Mouse (Mus musculus) heart, embryonic 16.5 days (tissue): ENCODE results near the gene Tkt. TPM values are rescaled to one million over a fixed set of nuclear protein-coding genes. Genes with fewer than 3 reads are reported as not detected.

ENCODE experiments used
- ATAC-seq: fragments of 200-750 bp; cut with Nextera tagmentation; replicated peaks from 2 replicates; pipeline ENCODE4 v1.8.0; 2017; ENCODE audit warnings: moderate number of reproducible peaks; ENCODE audit not compliant: insufficient read depth, low FRiP score; ENCODE audit errors: extremely low read depth
- H3K27ac ChIP-seq: fragments of 300-500 bp; sonication (generic); 2 replicates; pipeline ENCODE4 v1.5.1; 2014; ENCODE audit warnings: mild to moderate bottlenecking, low read length, control low read depth, moderate library complexity
- H3K27me3 ChIP-seq: fragments of 300-500 bp; sonication (generic); 2 replicates; pipeline ENCODE4 v1.6.1; 2014; ENCODE audit warnings: low read length, mixed read lengths; ENCODE audit not compliant: control insufficient read depth, insufficient read depth
- H3K36me3 ChIP-seq: fragments of 300-500 bp; sonication (generic); 2 replicates; pipeline ENCODE4 v1.6.1; 2014; ENCODE audit not compliant: control insufficient read depth, insufficient read depth
- H3K4me1 ChIP-seq: fragments of 300-500 bp; sonication (generic); 2 replicates; pipeline ENCODE4 v1.6.1; 2014; ENCODE audit warnings: low read length, mixed read lengths; ENCODE audit not compliant: control insufficient read depth, insufficient read depth
- H3K4me2 ChIP-seq: fragments of 300-500 bp; sonication (generic); 2 replicates; pipeline ENCODE4 v1.6.1; 2014; ENCODE audit warnings: low read depth, mild to moderate bottlenecking, control low read depth, low read length
- H3K4me3 ChIP-seq: fragments of 300-500 bp; sonication (generic); 2 replicates; pipeline ENCODE4 v1.5.1; 2014; ENCODE audit warnings: mild to moderate bottlenecking, control low read depth, low read length
- H3K9ac ChIP-seq: fragments of 300-500 bp; sonication (generic); 2 replicates; pipeline ENCODE4 v1.6.1; 2014; ENCODE audit warnings: low read length, control low read depth
- H3K9me3 ChIP-seq: fragments of 300-500 bp; sonication (generic); replicated peaks from 2 replicates; pipeline ENCODE4 v1.6.1; 2016; ENCODE audit warnings: low read length; ENCODE audit not compliant: control insufficient read depth
- WGBS: fragments of 180-500 bp; shearing (Covaris S2); extraction: QIAGEN DNeasy Blood & Tissue Kit; methylation state at CpG from one replicate; pipeline ENCODE4 v1.1.7; 2014; 5-methylcytosine and 5-hydroxymethylcytosine counted together
- polyA plus RNA-seq: library from polyadenylated mRNA; unstranded; fragments of >200 nt; fragmentation: Nextera tagmentation; extraction: Ambion mirVana; gene quantifications from 2 replicates; pipeline ENCODE4 v1.2.1, GENCODE M21; 2015

Gene Tkt
- polyA plus RNA-seq, 1 experiment from 2014 or later = 93.9 TPM

DNA sequence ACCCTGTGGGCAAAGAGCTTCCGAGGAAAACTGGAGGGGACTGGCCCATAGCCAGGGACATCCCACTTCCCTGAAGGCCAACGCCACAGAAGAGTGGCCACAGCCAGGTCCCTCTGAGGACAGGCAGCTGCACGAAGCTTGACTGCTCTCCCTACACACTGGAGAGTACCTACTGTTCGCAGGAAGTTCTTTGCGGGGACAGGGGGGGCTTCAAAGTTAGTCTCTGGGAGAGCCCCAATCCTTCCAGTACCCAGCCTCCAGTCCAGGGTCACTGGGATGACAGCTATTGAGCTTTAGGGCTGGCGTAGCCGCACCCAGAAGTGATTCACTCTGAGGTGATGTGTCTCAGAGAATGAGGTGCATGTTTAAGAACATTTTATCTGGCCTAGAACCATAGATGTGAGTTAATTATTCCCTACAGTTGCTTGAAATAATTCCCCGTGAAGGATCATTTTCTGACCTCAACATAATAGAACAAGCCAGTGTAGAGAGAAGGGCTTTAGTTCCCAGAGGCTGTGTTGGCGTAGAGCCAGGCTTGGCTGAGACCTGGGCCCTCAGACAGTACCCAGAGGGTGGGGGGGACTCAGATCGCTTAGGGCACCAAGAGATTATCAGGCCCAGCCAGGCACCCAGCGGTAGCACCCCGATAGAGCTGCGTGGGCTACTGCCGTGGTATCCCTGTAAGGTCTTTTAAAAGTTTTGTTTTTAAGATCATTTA, 13.5 kb downstream of the Tkt start:
- H3K4me3 ChIP-seq = no peak overlapping the region
- H3K4me2 ChIP-seq = no peak overlapping the region
- no peaks in the 10 kb centered on the region for H3K9me3 ChIP-seq
- no peaks in the 10 kb centered on the region for H3K27me3 ChIP-seq
- no peak overlapping the region; the same call in 1 of the 2 replicates for H3K9ac ChIP-seq
- H3K4me1 ChIP-seq = peaks cover 22% of the 10 kb centered on the region
- H3K27ac ChIP-seq = peak overlapping the region; percentile 38; the same call in 1 of the 2 replicates
- WGBS = 57% methylated on average over 14 of the region's 14 CpGs
- peak; percentile 51; the same call in 1 of the 2 replicates for ATAC-seq
- H3K36me3 ChIP-seq = peaks cover 45% of the 10 kb centered on the region

DNA sequence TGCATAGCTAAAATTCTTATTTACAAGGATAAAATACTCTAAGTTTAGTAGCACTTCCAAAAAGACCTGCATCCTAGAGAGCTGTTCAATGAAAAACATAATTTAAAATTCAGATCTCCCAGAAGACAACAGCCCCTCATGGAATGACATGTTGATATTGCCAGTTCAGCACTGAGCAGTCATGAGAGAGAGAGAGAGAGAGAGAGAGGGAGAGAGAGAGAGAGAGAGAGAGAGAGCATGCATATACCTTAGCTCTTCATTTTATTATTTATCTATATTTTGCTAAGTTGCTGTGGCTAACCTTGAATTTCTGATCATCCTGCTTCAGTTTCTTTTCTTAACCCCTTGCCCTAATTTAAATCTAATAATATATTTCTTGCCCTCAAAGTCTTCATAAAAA, 14.2 kb downstream of the Tkt start:
- H3K36me3 ChIP-seq = peaks cover 49% of the 10 kb centered on the region
- H3K4me3 ChIP-seq = no peak overlapping the region
- H3K27me3 ChIP-seq = no peaks in the 10 kb centered on the region
- H3K9ac ChIP-seq = no peak overlapping the region
- H3K4me2 ChIP-seq = no peak overlapping the region
- H3K9me3 ChIP-seq = no peaks in the 10 kb centered on the region
- no peak overlapping the region for H3K27ac ChIP-seq
- ATAC-seq = no peak
- peaks cover 22% of the 10 kb centered on the region for H3K4me1 ChIP-seq

DNA sequence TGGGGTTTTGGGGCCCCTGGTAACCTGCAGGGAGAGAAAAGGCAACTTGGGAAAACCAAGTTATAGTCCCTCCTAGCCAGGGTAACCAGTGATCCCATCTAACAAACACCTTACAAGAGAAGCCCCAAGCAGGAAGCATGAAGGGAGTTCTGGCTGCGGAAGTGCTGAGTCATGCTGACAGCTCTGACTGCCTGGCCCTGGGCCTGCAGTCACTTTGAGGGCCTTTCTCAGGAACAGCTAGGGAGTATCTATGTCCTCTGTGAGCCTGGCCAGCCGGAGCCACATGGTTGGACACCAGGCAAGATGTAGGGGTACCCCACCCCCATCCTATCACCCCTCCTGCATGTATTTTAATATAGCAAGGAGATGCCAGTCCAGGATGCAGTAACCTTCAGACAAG, 16.3 kb downstream of the Tkt start:
- H3K27me3 ChIP-seq = no peaks in the 10 kb centered on the region
- no peaks in the 10 kb centered on the region for H3K9me3 ChIP-seq
- H3K4me2 ChIP-seq = no peak overlapping the region
- 58% methylated on average over 2 of the region's 2 CpGs for WGBS
- peak; percentile 46; the same call in 1 of the 2 replicates for ATAC-seq
- H3K27ac ChIP-seq = peak overlapping the region; percentile 50; the same call in 1 of the 2 replicates
- H3K36me3 ChIP-seq = peaks cover 55% of the 10 kb centered on the region
- H3K4me3 ChIP-seq = no peak overlapping the region
- peaks cover 10% of the 10 kb centered on the region for H3K4me1 ChIP-seq
- H3K9ac ChIP-seq = no peak overlapping the region

DNA sequence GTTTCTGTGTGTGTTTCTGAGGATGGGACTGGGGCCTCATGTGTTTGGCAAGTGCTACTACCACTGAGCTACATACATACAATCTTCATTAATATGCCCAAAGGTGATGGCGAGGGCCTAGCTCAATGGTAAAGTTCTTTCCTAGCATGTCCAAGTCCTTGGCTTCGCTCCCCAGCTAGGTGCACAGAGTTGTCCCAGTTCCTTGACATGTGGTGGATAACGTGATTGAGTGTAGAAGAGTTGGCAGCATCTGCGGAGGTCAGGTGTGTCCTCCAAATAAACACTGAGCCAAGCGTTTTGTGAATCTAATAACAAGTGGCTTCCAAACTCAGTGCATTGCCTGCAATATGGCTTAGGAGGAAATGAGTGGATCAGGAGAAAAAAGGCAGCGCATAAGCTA, 18.2 kb downstream of the Tkt start:
- H3K9me3 ChIP-seq = no peaks in the 10 kb centered on the region
- H3K4me1 ChIP-seq = peaks cover 17% of the 10 kb centered on the region
- H3K27me3 ChIP-seq = no peaks in the 10 kb centered on the region
- H3K27ac ChIP-seq = no peak overlapping the region; the same call in 1 of the 2 replicates
- no peak overlapping the region for H3K9ac ChIP-seq
- no peak for ATAC-seq
- peaks cover 54% of the 10 kb centered on the region for H3K36me3 ChIP-seq
- H3K4me3 ChIP-seq = no peak overlapping the region
- no peak overlapping the region for H3K4me2 ChIP-seq
- 86% methylated on average over 6 of the region's 6 CpGs for WGBS

DNA sequence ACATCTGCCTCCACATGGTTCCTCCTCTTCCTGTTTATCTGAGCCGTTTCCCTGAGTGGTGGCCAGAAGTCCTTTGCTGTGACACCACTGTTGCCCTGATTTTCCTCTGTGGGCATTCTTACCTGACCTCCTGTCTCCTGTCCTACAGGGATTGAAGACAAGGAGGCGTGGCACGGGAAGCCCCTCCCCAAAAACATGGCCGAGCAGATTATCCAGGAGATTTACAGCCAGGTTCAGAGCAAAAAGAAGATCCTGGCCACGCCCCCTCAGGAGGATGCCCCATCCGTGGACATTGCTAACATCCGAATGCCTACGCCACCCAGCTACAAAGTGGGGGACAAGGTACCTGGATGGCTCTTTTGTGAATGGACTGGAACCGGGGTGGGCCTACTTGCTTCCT, 19.9 kb downstream of the Tkt start:
- no peak overlapping the region for H3K27ac ChIP-seq
- no peak overlapping the region for H3K4me3 ChIP-seq
- WGBS = 84% methylated on average over 9 of the region's 9 CpGs
- no peaks in the 10 kb centered on the region for H3K9me3 ChIP-seq
- H3K4me1 ChIP-seq = peaks cover 14% of the 10 kb centered on the region
- ATAC-seq = no peak
- H3K27me3 ChIP-seq = no peaks in the 10 kb centered on the region
- H3K36me3 ChIP-seq = peaks cover 70% of the 10 kb centered on the region
- no peak overlapping the region for H3K4me2 ChIP-seq
- H3K9ac ChIP-seq = no peak overlapping the region

DNA sequence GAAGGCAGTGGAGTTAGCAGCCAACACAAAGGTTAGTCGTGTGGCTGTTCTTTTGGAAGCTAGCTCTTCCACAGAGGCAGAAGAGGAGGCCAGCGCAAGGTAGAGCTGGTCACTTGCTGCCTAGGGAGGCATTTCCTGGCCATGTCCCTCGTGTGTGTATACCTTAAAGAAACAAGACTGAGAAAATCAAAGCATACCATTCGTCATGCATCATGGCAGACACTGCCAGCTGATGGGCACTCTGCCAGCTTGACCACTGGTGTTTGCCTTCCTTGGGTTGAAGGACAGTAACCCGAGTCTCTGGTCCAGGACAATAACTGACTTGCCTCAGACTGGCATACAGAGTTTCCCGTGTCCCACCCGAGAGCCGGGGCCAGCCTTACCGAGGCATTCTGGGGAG, 22.1 kb downstream of the Tkt start:
- no peak overlapping the region for H3K9ac ChIP-seq
- peaks cover 67% of the 10 kb centered on the region for H3K36me3 ChIP-seq
- no peaks in the 10 kb centered on the region for H3K9me3 ChIP-seq
- 62% methylated on average over 9 of the region's 9 CpGs for WGBS
- no peaks in the 10 kb centered on the region for H3K27me3 ChIP-seq
- no peak overlapping the region for H3K4me3 ChIP-seq
- no peak overlapping the region for H3K4me2 ChIP-seq
- H3K27ac ChIP-seq = no peak overlapping the region
- H3K4me1 ChIP-seq = peaks cover 7% of the 10 kb centered on the region
- no peak for ATAC-seq

DNA sequence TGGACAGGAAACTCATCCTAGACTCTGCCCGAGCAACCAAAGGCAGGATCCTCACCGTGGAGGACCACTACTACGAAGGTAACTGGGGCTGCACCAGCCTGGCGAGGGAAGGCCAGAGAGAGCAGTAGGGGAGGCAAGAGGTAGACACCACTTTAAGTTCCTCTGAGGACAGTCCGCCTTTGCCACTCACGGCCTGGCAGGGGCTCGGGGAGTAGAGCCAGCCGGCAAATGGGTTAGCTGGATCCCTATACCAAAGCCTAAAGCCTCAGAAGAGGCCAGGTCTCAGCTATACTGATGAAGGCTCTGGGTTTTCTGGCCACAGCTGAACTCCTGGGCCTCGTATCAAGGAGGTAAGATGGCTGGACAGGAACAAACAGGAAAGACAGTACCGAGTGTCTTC, 24.1 kb downstream of the Tkt start:
- no peak for ATAC-seq
- Histone ChIP-seq H3K4me1 (peaks cover 10% of the 10 kb centered on the region), H3K4me2 (no peak overlapping the region), H3K27me3 (no peaks in the 10 kb centered on the region), H3K4me3 (no peak overlapping the region), H3K9ac (no peak overlapping the region), H3K9me3 (no peaks in the 10 kb centered on the region), H3K36me3 (peaks cover 54% of the 10 kb centered on the region), H3K27ac (no peak overlapping the region)
- WGBS = 84% methylated on average over 10 of the region's 10 CpGs

DNA sequence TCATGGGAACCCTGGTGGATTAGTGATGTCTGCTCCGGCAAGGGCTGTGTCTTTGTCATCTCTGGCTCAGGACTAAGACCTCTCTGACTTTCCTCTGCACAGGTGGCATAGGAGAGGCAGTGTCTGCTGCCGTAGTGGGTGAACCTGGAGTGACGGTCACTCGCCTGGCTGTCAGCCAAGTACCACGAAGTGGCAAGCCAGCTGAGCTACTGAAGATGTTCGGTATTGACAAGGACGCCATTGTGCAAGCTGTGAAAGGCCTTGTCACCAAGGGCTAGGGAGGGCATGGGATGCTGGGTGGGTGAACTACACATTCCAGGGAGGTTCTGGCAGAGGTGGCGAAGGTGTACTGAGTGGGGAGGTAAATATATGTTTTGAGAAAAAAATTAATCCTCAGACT, 25.1 kb downstream of the Tkt start:
- Histone ChIP-seq H3K9me3 (no peaks in the 10 kb centered on the region), H3K4me3 (no peak overlapping the region), H3K9ac (no peak overlapping the region), H3K36me3 (peaks cover 48% of the 10 kb centered on the region), H3K27me3 (no peaks in the 10 kb centered on the region), H3K4me2 (no peak overlapping the region), H3K4me1 (peaks cover 10% of the 10 kb centered on the region), H3K27ac (no peak overlapping the region)
- WGBS = 39% methylated on average over 8 of the region's 8 CpGs
- ATAC-seq = no peak

DNA sequence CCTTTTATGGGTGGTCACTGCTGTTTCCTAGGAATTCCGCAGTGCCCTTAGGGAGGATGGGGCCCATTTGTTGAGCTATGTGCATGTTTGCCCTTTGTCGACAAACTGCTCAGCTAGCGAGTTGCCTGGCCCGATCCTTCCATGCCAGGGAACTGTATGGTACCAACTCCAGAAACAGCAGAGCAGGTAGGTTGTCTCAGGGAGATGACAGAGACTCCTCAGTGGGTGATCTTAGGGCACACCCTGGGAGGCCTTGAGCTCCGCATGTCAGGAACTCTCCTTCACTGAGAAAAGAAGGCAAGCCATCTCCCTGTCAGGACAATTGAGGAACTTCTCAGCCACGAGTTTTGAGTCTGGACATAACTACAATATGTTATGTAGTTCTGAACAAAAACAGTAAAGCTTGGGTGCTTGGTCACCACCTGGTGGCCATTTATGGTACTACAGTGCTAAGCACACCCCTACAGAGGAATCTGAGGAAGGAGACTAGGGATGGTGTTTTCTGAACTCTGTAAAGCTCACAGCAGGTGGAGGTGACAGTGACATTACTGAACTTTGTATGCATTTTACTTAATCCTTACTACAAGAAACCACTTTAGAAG, 25.9 kb downstream of the Tkt start:
- no peak overlapping the region for H3K9ac ChIP-seq
- no peak; the same call in 1 of the 2 replicates for ATAC-seq
- H3K4me2 ChIP-seq = no peak overlapping the region
- H3K27me3 ChIP-seq = no peaks in the 10 kb centered on the region
- no peak overlapping the region for H3K27ac ChIP-seq
- H3K4me3 ChIP-seq = no peak overlapping the region
- 53% methylated on average over 6 of the region's 6 CpGs for WGBS
- no peaks in the 10 kb centered on the region for H3K9me3 ChIP-seq
- H3K4me1 ChIP-seq = peaks cover 10% of the 10 kb centered on the region
- peaks cover 40% of the 10 kb centered on the region for H3K36me3 ChIP-seq
